Mouse (Mus musculus) lung, postnatal 25 days (tissue): ENCODE results near the gene Kynu.

ENCODE experiments used
- DNase-seq: peaks from one replicate; pipeline ENCODE4 v3.0.0; 2022; ENCODE audit warnings: low spot score

The Kynu gene

DNA sequence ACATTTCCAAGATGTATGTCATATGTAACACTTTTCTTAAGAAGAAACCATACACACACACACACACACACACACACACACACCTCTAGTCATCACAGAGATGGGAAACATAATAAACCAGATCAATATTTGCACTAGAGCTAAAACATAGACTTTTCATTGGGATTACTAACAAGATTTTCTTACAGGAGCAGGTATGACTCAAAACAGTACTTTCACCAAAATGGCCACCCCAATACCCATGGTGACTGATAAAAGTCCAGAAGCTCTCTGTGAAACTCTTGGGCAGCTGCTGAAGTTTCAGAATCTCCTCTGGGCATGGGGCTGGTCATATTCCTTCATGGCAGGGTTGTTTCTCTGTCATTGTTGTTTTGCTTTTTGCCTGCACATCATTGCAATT, 114.5 kb downstream of the Kynu start:
- no peak for DNase-seq

DNA sequence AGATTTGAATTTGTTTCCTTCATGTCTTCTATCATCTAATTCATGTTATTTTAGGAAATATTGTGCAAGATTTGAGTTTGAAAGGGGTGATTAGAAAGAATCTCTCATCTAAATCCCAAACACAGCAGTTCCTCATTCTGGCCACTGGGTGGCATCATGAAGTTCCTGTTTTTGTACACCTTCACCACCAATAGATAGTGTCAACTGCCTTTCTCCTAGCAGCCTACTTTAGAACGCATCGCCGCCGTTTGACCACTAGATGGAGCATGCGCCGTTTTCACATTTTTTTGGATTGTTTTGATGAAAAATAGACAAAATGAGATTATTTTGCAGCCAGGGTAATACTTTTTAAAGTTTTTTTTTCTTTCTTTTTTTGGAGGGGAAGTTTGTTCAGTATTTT, 118.5 kb downstream of the Kynu start:
- DNase-seq, result peak; percentile 63

DNA sequence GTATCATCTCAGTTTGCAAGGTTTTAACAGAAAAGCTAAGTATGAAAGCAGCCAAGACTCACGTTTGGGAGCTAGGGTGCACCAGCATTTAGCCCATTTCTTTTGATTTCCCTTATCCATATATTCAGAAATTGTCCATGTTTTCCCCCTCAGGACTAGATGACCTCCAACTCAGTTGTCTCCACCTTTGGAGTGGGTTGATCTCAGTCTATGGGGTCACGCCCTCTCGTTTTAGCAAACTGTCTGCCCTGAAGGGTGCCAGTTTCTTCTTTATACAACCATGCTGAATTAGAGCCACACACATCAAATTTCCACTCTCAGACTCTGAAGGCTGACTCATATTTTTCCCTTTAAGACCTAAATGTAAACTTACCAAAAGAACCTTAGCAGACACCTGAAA, 119.0 kb downstream of the Kynu start:
- DNase-seq, result no peak

DNA sequence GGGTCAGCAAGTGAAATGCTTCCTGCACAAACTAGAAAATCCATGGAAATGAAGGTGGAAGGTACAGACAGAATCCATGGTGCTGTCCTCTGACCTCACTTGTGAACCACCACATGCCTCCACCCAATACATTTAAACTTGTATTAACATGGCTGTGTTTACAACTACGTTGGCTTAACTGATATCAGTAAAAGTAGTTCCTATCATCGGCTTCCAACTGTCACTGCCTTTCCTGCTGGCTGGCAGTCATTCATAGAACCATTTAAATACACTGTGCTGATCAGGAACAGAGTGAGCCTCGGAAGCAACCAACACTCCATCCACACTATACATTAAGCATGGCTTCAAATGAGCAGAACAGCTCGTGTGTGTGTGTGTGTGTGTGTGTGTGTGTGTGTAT, 120.1 kb downstream of the Kynu start:
- no peak for DNase-seq

DNA sequence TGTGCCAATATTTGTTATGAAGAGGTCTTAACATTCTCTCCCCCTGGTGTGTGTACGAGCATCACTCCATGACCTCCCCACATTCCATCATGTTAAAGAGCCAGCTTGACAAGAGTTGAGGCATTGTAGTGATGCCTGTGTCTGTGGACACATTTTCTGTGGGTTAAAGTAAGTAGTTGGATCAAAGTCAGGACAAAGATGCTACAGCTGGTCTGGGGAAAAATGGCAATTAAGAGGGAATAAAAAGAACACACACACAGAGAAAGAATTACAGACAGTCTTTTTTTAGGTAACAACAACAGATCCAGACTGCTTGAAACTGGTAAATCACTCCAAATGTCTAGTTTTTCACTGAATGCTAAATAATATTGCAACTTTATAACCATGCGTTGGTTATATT, 135.3 kb downstream of the Kynu start:
- no peak for DNase-seq

DNA sequence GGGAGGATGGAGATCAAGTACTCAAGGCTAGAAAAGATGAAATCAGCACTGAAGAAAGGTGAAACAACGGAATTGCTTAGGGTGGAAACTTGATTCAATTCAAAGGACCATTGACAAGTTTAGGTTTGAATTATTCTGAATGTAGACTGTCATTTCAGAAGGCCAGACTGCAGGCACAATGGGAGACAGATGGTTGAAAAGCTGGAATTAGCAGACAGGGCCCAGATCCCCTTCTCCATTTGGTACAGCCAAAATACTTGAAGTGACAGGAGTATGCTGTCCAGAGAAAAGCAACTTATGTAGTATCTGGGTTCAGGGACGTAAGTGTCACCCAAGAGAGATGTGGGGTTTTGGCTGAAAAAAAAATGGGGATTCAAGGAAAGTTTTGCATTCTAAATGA, 136.2 kb downstream of the Kynu start:
- DNase-seq, result no peak

DNA sequence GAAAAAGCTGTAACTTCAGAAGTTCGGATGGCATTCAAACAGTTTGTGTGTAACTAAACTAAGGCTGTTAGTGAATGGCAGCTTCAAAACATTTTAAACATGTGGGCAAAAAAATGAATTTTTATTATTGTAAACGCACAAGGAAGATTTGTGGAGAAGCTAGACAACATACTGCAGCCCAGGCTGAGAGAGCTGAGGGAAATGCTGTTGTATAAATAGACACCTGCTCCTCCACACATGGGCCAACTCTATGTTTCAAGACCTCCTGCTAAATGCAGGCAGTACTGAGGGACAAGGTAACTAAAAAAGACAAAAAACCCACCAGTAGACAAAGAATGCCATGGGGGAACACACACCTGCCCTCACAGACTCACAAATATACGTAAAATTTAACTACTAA, 140.5 kb downstream of the Kynu start:
- no peak for DNase-seq

DNA sequence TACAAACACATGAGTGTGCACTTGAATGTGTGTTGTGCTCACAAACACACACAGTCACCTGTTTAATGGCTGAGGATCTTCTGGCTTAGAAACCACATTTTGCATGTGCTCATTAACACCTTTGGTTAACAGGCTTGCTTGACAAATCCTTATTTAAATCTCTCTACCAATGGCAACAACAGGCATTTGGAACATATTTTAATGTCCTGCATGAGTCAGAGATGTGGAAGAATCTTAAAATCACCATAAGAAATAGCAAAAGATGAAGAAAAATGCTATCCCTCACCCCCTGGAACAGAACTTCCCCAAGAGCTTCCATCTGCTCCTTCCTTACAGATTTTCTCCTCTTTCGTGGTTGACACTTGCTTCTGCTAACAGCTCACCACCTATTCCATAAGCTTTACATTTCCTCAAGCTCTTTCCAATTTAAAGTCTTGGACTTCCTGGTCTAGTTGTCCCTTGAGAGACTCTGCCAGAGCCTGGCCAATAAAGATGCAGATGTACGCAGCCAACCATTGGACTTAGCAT, 157.5 kb downstream of the Kynu start:
- DNase-seq, result no peak

DNA sequence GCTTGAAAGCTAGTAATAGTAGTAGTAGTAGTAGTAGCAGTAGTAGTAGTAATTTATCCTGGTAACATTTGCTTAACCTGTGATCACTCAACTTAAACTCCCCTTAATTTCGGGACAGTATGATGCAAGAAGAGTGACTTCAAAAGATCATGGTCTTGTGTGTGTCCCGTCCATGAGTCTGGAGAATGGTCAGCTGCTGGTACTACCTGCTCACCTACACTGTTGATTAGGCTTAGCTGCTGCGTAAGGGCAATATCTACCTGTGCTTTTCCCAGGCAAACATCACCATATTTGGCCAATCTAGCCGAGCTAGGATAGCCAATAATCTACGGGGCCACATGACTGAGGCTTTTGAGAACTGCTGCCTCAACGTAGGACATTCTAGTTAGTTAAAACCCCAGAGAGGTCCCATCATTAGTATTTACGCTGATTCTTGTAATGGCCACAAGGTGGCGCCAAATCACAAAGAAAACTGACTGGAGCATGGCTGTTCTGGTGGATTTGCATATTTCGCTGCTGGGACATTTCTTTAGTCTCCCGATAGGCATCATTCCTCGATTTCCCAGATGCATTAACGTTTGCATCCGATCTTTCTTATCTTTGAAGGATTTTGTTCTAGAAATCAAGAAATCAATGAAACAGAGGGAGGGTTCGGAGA, 167.4 kb downstream of the Kynu start:
- peak; percentile 51 for DNase-seq

DNA sequence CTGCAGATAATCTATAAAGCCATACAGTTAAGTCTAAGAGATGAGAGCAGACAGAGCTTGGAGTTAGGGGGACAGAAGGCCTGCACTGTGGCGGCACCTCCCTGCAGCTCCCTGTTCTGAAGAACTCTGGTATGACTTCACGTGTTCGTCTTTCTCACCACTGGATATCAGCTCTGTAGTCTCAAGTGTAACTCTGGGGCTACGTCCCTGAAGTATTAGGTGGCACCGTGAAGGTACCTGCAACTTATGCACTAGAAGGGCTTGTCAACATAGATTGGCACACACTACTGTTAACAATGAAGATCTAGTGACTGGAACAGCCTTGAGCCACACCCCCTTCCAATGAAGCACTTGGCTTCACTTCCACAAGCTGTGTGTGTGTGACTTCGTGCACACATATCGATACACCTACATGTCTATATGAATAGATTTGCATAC, 168.0 kb downstream of the Kynu start:
- DNase-seq, result no peak

DNA sequence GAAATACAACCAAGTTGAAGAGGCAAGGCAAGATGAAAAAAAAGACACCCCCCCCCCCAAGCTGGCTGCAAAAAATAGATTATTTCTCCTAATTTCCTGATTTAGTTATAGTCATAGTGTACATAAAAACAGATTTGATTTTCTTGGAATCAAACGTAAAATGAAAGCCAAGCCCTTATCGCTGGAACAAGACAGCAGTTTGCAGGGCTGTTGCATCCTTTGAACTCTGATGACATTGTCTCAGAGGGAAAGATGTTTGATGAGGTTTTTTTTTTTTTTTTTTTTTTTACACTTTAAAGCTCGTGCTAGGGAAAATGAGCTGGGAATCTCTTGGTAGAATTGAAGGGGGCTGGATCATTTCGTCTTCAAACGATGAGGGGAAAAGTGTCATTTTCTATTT, 172.1 kb downstream of the Kynu start:
- no peak for DNase-seq

DNA sequence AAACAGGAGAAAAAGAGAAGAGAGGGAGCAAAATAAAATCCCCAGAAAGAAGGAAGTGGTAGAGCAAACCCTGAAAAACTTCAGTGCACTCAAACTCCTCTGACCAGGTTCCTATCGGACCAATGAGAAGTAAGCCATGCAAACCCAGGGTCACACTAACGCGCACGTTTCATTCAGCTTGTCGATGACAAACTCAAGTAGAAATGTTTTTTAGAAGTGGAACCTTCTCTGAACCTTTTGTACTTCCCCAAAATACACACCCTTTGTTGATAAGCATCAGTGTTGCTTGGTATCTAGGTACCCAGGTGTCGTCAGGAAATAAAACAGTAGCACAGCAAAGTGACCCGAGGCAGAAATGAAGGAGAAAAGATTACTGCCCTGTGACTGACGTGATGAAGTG, 172.6 kb downstream of the Kynu start:
- peak; percentile 57 for DNase-seq

DNA sequence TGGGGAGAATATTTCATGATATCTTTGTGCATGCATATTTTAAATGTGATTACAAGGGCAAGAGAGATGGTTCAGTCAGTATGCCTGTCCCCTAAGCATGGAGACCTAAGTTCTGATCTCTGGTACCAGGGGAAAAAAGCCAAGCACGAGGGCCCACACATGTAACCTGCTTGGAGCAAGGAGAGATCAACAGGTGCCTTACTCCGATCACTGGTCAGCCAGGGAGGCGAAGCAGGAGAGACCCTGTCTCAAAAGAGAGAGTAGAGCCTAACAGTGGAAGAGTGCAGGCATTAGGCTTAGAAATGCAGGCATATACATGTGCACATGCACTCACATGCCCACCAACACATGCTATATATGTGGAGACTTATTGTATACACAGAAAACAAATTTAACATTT, 173.7 kb downstream of the Kynu start:
- no peak for DNase-seq
